Mouse (Mus musculus) lung, postnatal 0 days (tissue): Measurements from ENCODE around the gene Dapk1. TPM values are rescaled to one million over a fixed set of nuclear protein-coding genes. Genes with fewer than 3 reads are reported as not detected.
A peak's percentile ranks its signal among the peaks of the same experiment; 100 is the strongest.

ENCODE experiments used
- ATAC-seq: fragments of 200-750 bp; cut with Nextera tagmentation; 2 replicates; pipeline ENCODE4 v1.8.0; 2017; ENCODE audit warnings: moderate library complexity
- DNase-seq: peaks from one replicate; pipeline ENCODE4 v3.0.0-alpha.2; 2016; ENCODE audit warnings: low spot score
- H3K27ac ChIP-seq: fragments of 300-500 bp; sonication (generic); 2 replicates; pipeline ENCODE4 v1.5.1; 2014; ENCODE audit warnings: antibody characterized with exemption, mild to moderate bottlenecking, low read length, mixed read lengths
- H3K27me3 ChIP-seq: fragments of 300-500 bp; sonication (generic); replicated peaks from 2 replicates; pipeline ENCODE4 v1.6.1; 2014; ENCODE audit warnings: low read length, mixed read lengths; ENCODE audit not compliant: insufficient read depth
- H3K36me3 ChIP-seq: fragments of 300-500 bp; sonication (generic); 2 replicates; pipeline ENCODE4 v1.6.1; 2014; ENCODE audit warnings: low read length, mixed read lengths; ENCODE audit not compliant: insufficient read depth
- H3K4me1 ChIP-seq: fragments of 300-500 bp; sonication (generic); 2 replicates; pipeline ENCODE4 v1.6.1; 2014; ENCODE audit warnings: antibody characterized with exemption, low read depth, low read length, mixed read lengths; ENCODE audit not compliant: insufficient read depth
- H3K4me2 ChIP-seq: fragments of 300-500 bp; sonication (generic); replicated peaks from 2 replicates; pipeline ENCODE4 v1.6.1; 2014; ENCODE audit warnings: low read depth, mild to moderate bottlenecking, low read length, moderate library complexity, mixed read lengths
- H3K4me3 ChIP-seq: fragments of 300-500 bp; sonication (generic); 2 replicates; pipeline ENCODE4 v1.5.1; 2014; ENCODE audit warnings: low read depth, low read length
- H3K9ac ChIP-seq: fragments of 300-500 bp; sonication (generic); replicated peaks from 2 replicates; pipeline ENCODE4 v1.6.1; 2014; ENCODE audit warnings: low read depth, mild to moderate bottlenecking
- H3K9me3 ChIP-seq: fragments of 300-500 bp; sonication (generic); 2 replicates; pipeline ENCODE4 v1.6.1; 2016; ENCODE audit warnings: low read length, mixed read lengths
- CTCF ChIP-seq: IDR thresholded peaks from 2 replicates; pipeline ENCODE4 v1.5.1; 2016; ENCODE audit warnings: antibody characterized with exemption, mild to moderate bottlenecking
- EP300 ChIP-seq: IDR thresholded peaks from 2 replicates; pipeline ENCODE4 v1.6.1; 2016; ENCODE audit warnings: antibody characterized with exemption, mild to moderate bottlenecking, control low read depth
- WGBS: fragments of 180-500 bp; shearing (Covaris S2); extraction: QIAGEN DNeasy Blood & Tissue Kit; methylation state at CpG from one replicate; pipeline ENCODE4 v1.1.7; 2014; 5-methylcytosine and 5-hydroxymethylcytosine counted together
- polyA plus RNA-seq: library from polyadenylated mRNA; unstranded; fragments of >200 nt; fragmentation: Nextera tagmentation; extraction: Ambion mirVana; gene quantifications from 2 replicates; pipeline ENCODE4 v1.2.1, GENCODE M21; 2015

Gene Dapk1
- polyA plus RNA-seq, 1 experiment from 2014 or later, result 48.7 TPM

DNA sequence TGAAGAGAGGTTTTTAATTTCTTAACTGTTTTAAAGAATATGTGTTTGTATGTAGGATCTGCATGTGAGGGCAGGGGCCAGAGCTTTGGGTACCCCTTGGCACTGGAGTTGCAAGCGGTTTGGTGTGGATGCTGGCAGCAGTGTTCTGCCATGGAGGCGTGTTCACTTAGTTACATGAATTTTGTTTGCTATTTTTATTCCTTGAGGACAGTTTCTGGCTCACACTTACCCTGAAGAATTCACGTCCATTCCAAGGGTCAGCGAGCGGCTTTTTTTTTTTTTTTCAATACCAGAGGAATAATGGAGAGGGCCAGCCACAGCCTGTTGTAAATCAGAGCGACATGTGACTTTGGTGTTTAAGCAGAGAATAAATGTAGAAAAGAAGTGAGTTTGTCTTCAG lies 33.9 kb downstream of the Dapk1 start:
- no peak overlapping the region for H3K4me2 ChIP-seq
- WGBS, result 42% methylated on average over 6 of the region's 6 CpGs
- H3K9me3 ChIP-seq, result no peaks in the 10 kb centered on the region
- H3K9ac ChIP-seq, result no peak overlapping the region
- TF ChIP-seq CTCF, result no peak
- TF ChIP-seq EP300, result peak; percentile 44
- H3K4me3 ChIP-seq, result no peak overlapping the region
- no peak overlapping the region for H3K27ac ChIP-seq
- no peaks in the 10 kb centered on the region for H3K36me3 ChIP-seq
- 0 out of 2 replicates have a peak, but pooled peaks cover 3% of the 10 kb centered on the region for H3K4me1 ChIP-seq
- ATAC-seq (peak; percentile 66), DNase-seq (peak; percentile 72)
- H3K27me3 ChIP-seq, result no peaks in the 10 kb centered on the region

DNA sequence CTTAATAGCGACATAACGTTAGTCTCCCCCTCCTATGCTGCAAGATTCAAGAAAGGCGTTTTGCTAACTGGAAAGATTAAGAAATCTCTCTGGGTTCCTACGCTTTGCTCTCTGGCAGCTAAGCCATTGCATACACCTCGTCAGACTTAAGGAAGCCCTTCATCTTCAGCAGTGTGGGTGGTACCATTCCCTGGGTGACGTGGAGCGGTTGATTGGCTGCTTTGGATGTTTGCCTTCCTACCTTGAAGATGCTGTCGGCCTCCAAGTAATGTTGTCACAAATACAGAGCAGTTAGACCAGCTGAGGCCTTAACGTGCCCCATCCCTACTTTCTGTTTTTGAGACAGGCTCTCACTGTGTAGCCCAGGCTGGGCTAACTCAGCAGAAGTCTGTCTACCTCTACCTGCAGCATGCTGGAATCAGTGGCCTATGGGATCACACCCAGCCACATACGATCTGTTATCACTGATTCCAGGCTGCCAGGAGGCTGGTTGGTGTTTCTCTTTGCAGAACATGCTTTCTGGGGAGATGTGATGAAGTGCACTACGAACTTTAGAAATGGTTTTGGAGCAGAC lies 37.8 kb downstream of the Dapk1 start:
- no peak overlapping the region for H3K4me2 ChIP-seq
- no peak for TF ChIP-seq EP300
- no peak for TF ChIP-seq CTCF
- no peak overlapping the region for H3K4me3 ChIP-seq
- 51% methylated on average over 11 of the region's 11 CpGs for WGBS
- H3K27ac ChIP-seq, result no peak overlapping the region
- H3K9ac ChIP-seq, result no peak overlapping the region
- no peaks in the 10 kb centered on the region for H3K9me3 ChIP-seq
- ATAC-seq (0 out of 2 replicates have a peak, but pooled peaks have one; percentile 35), DNase-seq (peak; percentile 53)
- no peaks in the 10 kb centered on the region for H3K36me3 ChIP-seq
- peaks cover 9% of the 10 kb centered on the region; the same call in 1 of the 2 replicates for H3K4me1 ChIP-seq
- no peaks in the 10 kb centered on the region for H3K27me3 ChIP-seq

DNA sequence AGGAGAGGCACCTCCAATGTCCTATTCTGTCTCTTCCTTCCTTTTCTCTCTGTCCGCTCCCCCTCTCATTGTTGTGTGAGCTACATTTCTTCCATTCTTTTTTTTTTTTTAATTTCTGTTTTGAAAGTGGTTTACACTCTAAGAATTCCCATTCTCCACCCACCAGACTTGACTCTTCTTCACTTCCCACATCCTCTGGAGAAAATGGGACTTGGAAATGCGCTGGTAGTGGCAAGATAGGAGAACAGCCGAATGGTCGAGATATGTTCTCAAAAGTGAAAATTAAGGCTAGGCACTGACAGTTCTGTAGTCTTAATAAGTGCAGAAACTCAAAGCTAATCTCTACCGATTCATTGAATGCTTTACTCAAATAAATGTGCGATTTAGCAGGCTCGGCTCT lies 38.7 kb downstream of the Dapk1 start:
- no peaks in the 10 kb centered on the region for H3K27me3 ChIP-seq

DNA sequence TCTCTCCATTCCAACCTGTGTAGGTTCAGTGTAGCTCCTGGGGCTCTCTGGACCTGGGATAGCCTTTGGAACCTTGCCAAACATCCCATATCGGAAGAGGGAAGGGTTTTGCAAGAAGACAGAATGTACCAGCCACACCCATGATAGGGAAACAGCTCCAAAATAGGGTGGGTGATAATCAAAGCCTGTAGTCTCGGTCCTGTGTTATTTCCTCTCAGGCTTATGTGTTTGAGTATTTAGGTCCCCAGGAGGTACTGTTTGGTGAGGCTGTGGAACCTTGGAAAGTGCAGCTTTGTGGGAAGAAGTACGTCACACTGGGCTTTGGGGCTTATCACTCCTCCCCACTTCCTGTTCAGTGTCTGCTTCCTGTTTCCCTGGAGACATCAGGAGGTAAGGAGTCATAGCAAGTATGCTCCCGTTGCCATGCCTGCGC lies 42.7 kb downstream of the Dapk1 start:
- peak overlapping the region; percentile 26; the same call in 1 of the 2 replicates for H3K27ac ChIP-seq
- H3K9me3 ChIP-seq, result no peaks in the 10 kb centered on the region
- ATAC-seq, result peak; percentile 62

More for the DNA sequence above, 38.7 kb downstream of the Dapk1 start:
- Histone ChIP-seq H3K9ac (no peak overlapping the region), H3K36me3 (no peaks in the 10 kb centered on the region), H3K4me3 (no peak overlapping the region), H3K27ac (no peak overlapping the region), H3K4me1 (peaks cover 12% of the 10 kb centered on the region; the same call in 1 of the 2 replicates), H3K4me2 (no peak overlapping the region), H3K9me3 (no peaks in the 10 kb centered on the region)
- DNase-seq (no peak), ATAC-seq (no peak)
- 87% methylated on average over 7 of the region's 7 CpGs for WGBS
- TF ChIP-seq CTCF, result no peak
- no peak for TF ChIP-seq EP300

DNA sequence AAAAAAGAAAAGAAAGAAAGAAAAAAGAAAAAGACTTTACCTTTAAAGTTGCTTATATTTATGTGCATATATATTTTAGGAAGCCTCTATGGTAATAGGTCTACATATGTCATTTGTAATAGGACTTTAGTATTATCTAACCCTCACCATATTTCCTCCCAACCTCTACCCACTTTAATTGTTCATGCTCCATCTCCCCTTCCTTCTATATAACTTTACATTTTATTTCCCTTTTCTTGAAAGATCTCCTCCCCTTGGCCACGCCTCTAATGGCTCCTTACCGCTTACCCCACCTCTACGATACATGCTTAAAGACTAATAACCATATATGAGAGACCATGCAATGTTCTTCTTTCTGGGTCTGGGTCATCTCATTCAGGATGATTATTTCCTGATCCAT lies 45.0 kb downstream of the Dapk1 start:
- H3K36me3 ChIP-seq, result no peaks in the 10 kb centered on the region
- TF ChIP-seq CTCF (no peak), EP300 (no peak)

More for the DNA sequence above, 42.7 kb downstream of the Dapk1 start:
- H3K4me1 ChIP-seq, result peaks cover 9% of the 10 kb centered on the region; the same call in 1 of the 2 replicates
- no peaks in the 10 kb centered on the region for H3K27me3 ChIP-seq
- no peak overlapping the region for H3K4me2 ChIP-seq
- DNase-seq, result peak; percentile 61
- WGBS, result 33% methylated on average over 5 of the region's 5 CpGs
- no peaks in the 10 kb centered on the region for H3K36me3 ChIP-seq
- no peak overlapping the region for H3K9ac ChIP-seq
- TF ChIP-seq EP300 (peak; percentile 97), CTCF (no peak)
- H3K4me3 ChIP-seq, result no peak overlapping the region

DNA sequence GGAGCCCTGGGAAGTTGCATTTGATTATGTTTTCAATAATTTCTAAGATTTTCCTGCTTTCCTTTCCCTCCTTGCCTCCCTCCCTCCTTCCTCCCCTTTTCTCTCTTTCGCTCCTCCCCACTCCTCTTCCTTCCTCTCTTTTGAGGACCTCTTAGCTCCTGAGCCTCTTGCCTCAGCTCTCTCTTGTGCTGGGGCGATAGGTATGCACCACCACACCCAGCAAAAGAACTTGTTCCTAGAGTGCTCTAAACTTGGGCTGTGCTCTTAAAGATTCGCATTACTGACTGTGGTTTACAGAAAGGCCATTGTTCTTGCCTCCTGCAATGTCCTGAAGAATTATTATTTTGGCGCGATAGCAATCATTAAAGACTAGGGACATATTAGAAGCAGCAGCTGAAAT lies 46.6 kb downstream of the Dapk1 start:
- no peak overlapping the region for H3K9ac ChIP-seq
- no peaks in the 10 kb centered on the region for H3K9me3 ChIP-seq
- no peaks in the 10 kb centered on the region for H3K27me3 ChIP-seq
- peak; percentile 78 for DNase-seq
- no peak overlapping the region for H3K4me2 ChIP-seq
- peak; percentile 61 for TF ChIP-seq EP300
- TF ChIP-seq CTCF, result no peak
- ATAC-seq, result peak; percentile 86
- H3K4me1 ChIP-seq, result peaks cover 9% of the 10 kb centered on the region; the same call in 1 of the 2 replicates
- no peaks in the 10 kb centered on the region for H3K36me3 ChIP-seq
- peak overlapping the region; percentile 51; the same call in 1 of the 2 replicates for H3K27ac ChIP-seq
- 53% methylated on average over 5 of the region's 5 CpGs for WGBS
- H3K4me3 ChIP-seq, result no peak overlapping the region

More for the DNA sequence above, 45.0 kb downstream of the Dapk1 start:
- WGBS, result 97% methylated on average over 3 of the region's 3 CpGs
- ATAC-seq (no peak), DNase-seq (no peak)
- Histone ChIP-seq H3K4me3 (no peak overlapping the region), H3K9me3 (no peaks in the 10 kb centered on the region), H3K27ac (no peak overlapping the region), H3K4me2 (no peak overlapping the region), H3K9ac (no peak overlapping the region), H3K4me1 (peaks cover 9% of the 10 kb centered on the region; the same call in 1 of the 2 replicates), H3K27me3 (no peaks in the 10 kb centered on the region)
